Mouse (Mus musculus) thymus, postnatal 36 days (tissue): ENCODE measurements around the gene Tmem179.

ENCODE experiments used
- DNase-seq, 2 experiments: peaks; one replicate each; pipeline ENCODE4 v3.0.0; 2022; ENCODE audit warnings: mixed read lengths in 2 of 2

Tmem179 gene

GRCm38 (mm10) chr12:112516697-112517337, at the start of gene Tmem179:
Gene Tmem179, minus strand, starts transcription at chr12:112516747.
- DNase-seq = no peak

GRCm38 (mm10) chr12:112563011-112563410, 46.5 kb upstream of the Tmem179 start:
- DNase-seq = no peak

GRCm38 (mm10) chr12:112562462-112562861, 45.9 kb upstream of the Tmem179 start:
- no peak for DNase-seq

- DNase-seq = no peak
Observed at GRCm38 (mm10) chr12:112561163-112561562, 44.6 kb upstream of the Tmem179 start.

- DNase-seq = no peak
Observed at GRCm38 (mm10) chr12:112560176-112560797, 43.7 kb upstream of the Tmem179 start.

GRCm38 (mm10) chr12:112559671-112560070, 43.1 kb upstream of the Tmem179 start:
- DNase-seq = no peak

- DNase-seq = no peak
Observed at GRCm38 (mm10) chr12:112559231-112559630, 42.7 kb upstream of the Tmem179 start.

GRCm38 (mm10) chr12:112557219-112557618, 40.7 kb upstream of the Tmem179 start:
- DNase-seq = no peak

GRCm38 (mm10) chr12:112556531-112557060, 40.0 kb upstream of the Tmem179 start:
- no peak for DNase-seq

- no peak for DNase-seq
Observed at GRCm38 (mm10) chr12:112554900-112555299, 38.4 kb upstream of the Tmem179 start.

GRCm38 (mm10) chr12:112552520-112552919, 36.0 kb upstream of the Tmem179 start:
- no peak for DNase-seq

GRCm38 (mm10) chr12:112551861-112552375, 35.4 kb upstream of the Tmem179 start:
- peak; percentile 80 to 89 for DNase-seq

GRCm38 (mm10) chr12:112549287-112549686, 32.7 kb upstream of the Tmem179 start:
- DNase-seq = no peak

GRCm38 (mm10) chr12:112546110-112546509, 29.6 kb upstream of the Tmem179 start:
- DNase-seq = no peak

GRCm38 (mm10) chr12:112544946-112545701, 28.6 kb upstream of the Tmem179 start:
- no peak for DNase-seq

- no peak for DNase-seq
Observed at GRCm38 (mm10) chr12:112543941-112544340, 27.4 kb upstream of the Tmem179 start.

GRCm38 (mm10) chr12:112542920-112543300, 26.4 kb upstream of the Tmem179 start:
- peak; percentile 68 to 75 for DNase-seq

GRCm38 (mm10) chr12:112542257-112542919, 25.8 kb upstream of the Tmem179 start:
- no peak for DNase-seq

- DNase-seq = no peak
Observed at GRCm38 (mm10) chr12:112541483-112542091, 25.0 kb upstream of the Tmem179 start.

GRCm38 (mm10) chr12:112540321-112540720, 23.8 kb upstream of the Tmem179 start:
- DNase-seq = no peak

GRCm38 (mm10) chr12:112539466-112539965, 23.0 kb upstream of the Tmem179 start:
- no peak for DNase-seq

- DNase-seq = no peak
Observed at GRCm38 (mm10) chr12:112538356-112538755, 21.8 kb upstream of the Tmem179 start.
